Mouse (Mus musculus) left cerebral cortex, adult 2 months (tissue): ENCODE measurements around the gene Rapgef4. TPM values are rescaled to one million over a fixed set of nuclear protein-coding genes. Genes with fewer than 3 reads are reported as not detected.

Experiments used
- DNase-seq, 2 experiments: peaks; one replicate each; pipeline ENCODE4 v3.0.0; 2021 to 2022; ENCODE audit warnings: low spot score in 2 of 2, mixed read lengths in 1 of 2; ENCODE audit errors: extremely low spot score in 1 of 2
- H3K27ac ChIP-seq: fragments of 200-600 bp; 2 replicates; pipeline ENCODE4 v1.8.1; 2022
- H3K4me3 ChIP-seq: fragments of 200-600 bp; 2 replicates; pipeline ENCODE4 v1.8.1; 2022
- CTCF ChIP-seq: fragments of 200-600 bp; IDR thresholded peaks from 2 replicates; pipeline ENCODE4 v1.8.1; 2022; ENCODE audit warnings: antibody characterized with exemption, mild to moderate bottlenecking, moderate library complexity
- intact Hi-C: fragments of 180-260 bp; cut with DNase I; formaldehyde crosslinking; loops from one replicate; pipeline ENCODE4 v1.15.1; 2025
- total RNA-seq, 2 experiments: library from RNA; stranded (reverse); gene quantifications; 2 replicates each; pipeline ENCODE4 v1.2.3; 2021

Rapgef4 gene
- total RNA-seq, 2 experiments from 2014 or later: 442 to 451 TPM

- TF ChIP-seq CTCF: no peak
- no peak for DNase-seq
- no peak overlapping the region for H3K4me3 ChIP-seq
These were observed 5.3 kb downstream of the Rapgef4 start for GRCm38 (mm10) chr2:71986276-71986848.

GRCm38 (mm10) chr2:71988572-71988971 is 7.5 kb downstream of the Rapgef4 start:
- peak overlapping the region; percentile 81 for H3K27ac ChIP-seq
- intact Hi-C loops: loop anchor here (2.0 kb wide), 1 partner anchor 42 kb away; no protein-coding TSS in a partner anchor
- no peak for TF ChIP-seq CTCF
- DNase-seq: peak in 1 of 2 experiments; percentile 61
- H3K4me3 ChIP-seq: no peak overlapping the region

More at GRCm38 (mm10) chr2:71986276-71986848, 5.3 kb downstream of the Rapgef4 start:
- H3K27ac ChIP-seq: peak overlapping the region; percentile 79
- intact Hi-C loops: no loop called here

GRCm38 (mm10) chr2:71992129-71992528 is 11.1 kb downstream of the Rapgef4 start:
- TF ChIP-seq CTCF: no peak
- Histone ChIP-seq H3K4me3 (no peak overlapping the region), H3K27ac (no peak overlapping the region)
- DNase-seq: no peak
- intact Hi-C loops: no loop called here

- no peak overlapping the region for H3K27ac ChIP-seq
- no peak for DNase-seq
- intact Hi-C loops: no loop called here
- H3K4me3 ChIP-seq: no peak overlapping the region
- no peak for TF ChIP-seq CTCF
These were observed 12.8 kb downstream of the Rapgef4 start for GRCm38 (mm10) chr2:71993729-71994423.

GRCm38 (mm10) chr2:71998531-71998930 is 17.5 kb downstream of the Rapgef4 start:
- no peak for TF ChIP-seq CTCF

GRCm38 (mm10) chr2:72000102-72000501 is 19.1 kb downstream of the Rapgef4 start:
- TF ChIP-seq CTCF: no peak
- intact Hi-C loops: no loop called here

More at GRCm38 (mm10) chr2:71998531-71998930, 17.5 kb downstream of the Rapgef4 start:
- Histone ChIP-seq H3K4me3 (no peak overlapping the region), H3K27ac (no peak overlapping the region)
- intact Hi-C loops: no loop called here
- no peak for DNase-seq

GRCm38 (mm10) chr2:72002843-72003370 is 21.9 kb downstream of the Rapgef4 start:
- no peak for TF ChIP-seq CTCF
- Histone ChIP-seq H3K4me3 (no peak overlapping the region), H3K27ac (no peak overlapping the region)
- intact Hi-C loops: no loop called here
- no peak for DNase-seq

More at GRCm38 (mm10) chr2:72000102-72000501, 19.1 kb downstream of the Rapgef4 start:
- no peak for DNase-seq
- no peak overlapping the region for H3K27ac ChIP-seq
- H3K4me3 ChIP-seq: no peak overlapping the region

GRCm38 (mm10) chr2:72003756-72004525 is 22.9 kb downstream of the Rapgef4 start:
- no peak overlapping the region for H3K27ac ChIP-seq
- H3K4me3 ChIP-seq: no peak overlapping the region
- TF ChIP-seq CTCF: no peak
- intact Hi-C loops: no loop called here
- no peak for DNase-seq

- TF ChIP-seq CTCF: no peak
- no peak overlapping the region for H3K27ac ChIP-seq
- H3K4me3 ChIP-seq: no peak overlapping the region
- intact Hi-C loops: no loop called here
- no peak for DNase-seq
These were observed 24.0 kb downstream of the Rapgef4 start for GRCm38 (mm10) chr2:72005051-72005450.

GRCm38 (mm10) chr2:72009446-72010218 is 28.6 kb downstream of the Rapgef4 start:
- H3K27ac ChIP-seq: no peak overlapping the region; the same call in 1 of the 2 replicates
- TF ChIP-seq CTCF: no peak
- no peak overlapping the region for H3K4me3 ChIP-seq
- intact Hi-C loops: no loop called here
- peak; percentile 30 to 46 for DNase-seq

GRCm38 (mm10) chr2:72015366-72015765 is 34.3 kb downstream of the Rapgef4 start:
- no peak overlapping the region for H3K4me3 ChIP-seq
- H3K27ac ChIP-seq: peak overlapping the region; percentile 44
- no peak for TF ChIP-seq CTCF
- DNase-seq: no peak
- intact Hi-C loops: loop anchor here (2.0 kb wide), 1 partner anchor 35 kb away; the partner anchor contains the start of gene Rapgef4
